Comparison of ENCODE assay signal across 8 mouse cellular contexts in genomic region chr11:119547183-119547921, GRCm38 (mm10). TPM values are rescaled to one million over a fixed set of nuclear protein-coding genes. Genes with fewer than 3 reads are reported as not detected.
DNase-seq lines count a peak whose midpoint lies in the region; ATAC-seq and TF ChIP-seq lines count a peak whose summit lies in the region.

Gene Nptx1 (minus strand): TSS chr11:119547753.

- H3K79me2 ChIP-seq in C2C12 (ENCODE audit: control insufficient read depth, insufficient read depth), result peaks cover 24% of the 10 kb centered on the region

- ATAC-seq in erythroblast, adult 5-6 weeks (replicated peaks; ENCODE audit: low FRiP score, poor library complexity, severe bottlenecking), result no peak
- ATAC-seq in heart, embryonic 14.5 days (ENCODE audit: insufficient number of reproducible peaks, insufficient read depth, low FRiP score, low read depth), result no peak
- peak; percentile 64; the same call in 1 of the 2 replicates for ATAC-seq in midbrain, embryonic 14.5 days (ENCODE audit: low FRiP score, low TSS enrichment)

- peaks cover 10% of the 10 kb centered on the region; the same call in 1 of the 2 replicates for H3K9me3 ChIP-seq in erythroblast, embryonic 14.5 days (ENCODE audit: control insufficient read depth, low read length)
- no peaks in the 10 kb centered on the region for H3K9me3 ChIP-seq in heart, embryonic 14.5 days (ENCODE audit: control insufficient read depth, low read length)
- H3K9me3 ChIP-seq in midbrain, embryonic 14.5 days (ENCODE audit: control insufficient read depth, low read length), result no peaks in the 10 kb centered on the region

- no peak within 1 kb of the TSS for H3K27ac ChIP-seq in heart, embryonic 14.5 days (replicated peaks in 1 of 2; ENCODE audit: control insufficient read depth in 1 of 2, insufficient read depth in 1 of 2, low read depth in 2 of 2, low read length in 2 of 2)
- H3K27ac ChIP-seq in midbrain, embryonic 14.5 days (replicated peaks; ENCODE audit: low read depth, low read length), result peak within 1 kb of the TSS; percentile 64

- H3K4me3 ChIP-seq in erythroblast, embryonic 14.5 days (replicated peaks), result peak within 1 kb of the TSS; percentile 9
- H3K4me3 ChIP-seq in C2C12 (ENCODE audit: insufficient read depth, poor library complexity, severe bottlenecking), result peak within 1 kb of the TSS; percentile 43
- peak within 1 kb of the TSS; percentile 51 to 57 for H3K4me3 ChIP-seq in heart, embryonic 14.5 days (ENCODE audit: control insufficient read depth in 1 of 2, insufficient read depth in 1 of 2, low read depth in 1 of 2, low read length in 2 of 2)
- peak within 1 kb of the TSS; percentile 67 for H3K4me3 ChIP-seq in midbrain, embryonic 14.5 days (replicated peaks; ENCODE audit: low read depth, low read length)

- no peak for TF ChIP-seq CTCF in C2C12 (IDR thresholded peaks at IDR 0.05; ENCODE audit: control insufficient read depth, insufficient read depth, insufficient read length)

- H3K79me3 ChIP-seq in C2C12 (ENCODE audit: low read depth), result peaks cover 1% of the 10 kb centered on the region

- peak within 1 kb of the TSS; percentile 87 for H3K4me2 ChIP-seq in heart, embryonic 14.5 days (ENCODE audit: low read length)
- H3K4me2 ChIP-seq in midbrain, embryonic 14.5 days (ENCODE audit: low read length), result peak within 1 kb of the TSS; percentile 98

- peaks cover 95% of the 10 kb centered on the region for H3K27me3 ChIP-seq in erythroblast, embryonic 14.5 days (ENCODE audit: control insufficient read depth)
- peaks cover 7% of the 10 kb centered on the region for H3K27me3 ChIP-seq in C2C12 (ENCODE audit: control insufficient read depth, insufficient read depth, insufficient read length)
- H3K27me3 ChIP-seq in heart, embryonic 14.5 days (ENCODE audit: control insufficient read depth, insufficient read depth, low read length), result peaks cover 96% of the 10 kb centered on the region
- H3K27me3 ChIP-seq in midbrain, embryonic 14.5 days (ENCODE audit: control insufficient read depth, insufficient read depth, low read length), result peaks cover 35% of the 10 kb centered on the region

- H3ac ChIP-seq in C2C12 (ENCODE audit: control insufficient read depth, insufficient read length, low read depth), result peak within 1 kb of the TSS; percentile 49

- H3K9ac ChIP-seq in heart, embryonic 14.5 days (ENCODE audit: low read length), result peak within 1 kb of the TSS; percentile 59
- peak within 1 kb of the TSS; percentile 72 for H3K9ac ChIP-seq in midbrain, embryonic 14.5 days (replicated peaks; ENCODE audit: low read length)

- peak; percentile 80 for DNase-seq in cerebellum, adult 9-10 months
- DNase-seq in layer of hippocampus, postnatal 36 days, result peak; percentile 82 to 85
- peak; percentile 88 for DNase-seq in midbrain, embryonic 14.5 days
- DNase-seq in ovary, adult 18-20 months (ENCODE audit: low spot score), result no peak

- no peaks in the 10 kb centered on the region for H3K36me3 ChIP-seq in erythroblast, embryonic 14.5 days (ENCODE audit: control insufficient read depth)
- H3K36me3 ChIP-seq in C2C12 (ENCODE audit: control insufficient read depth, insufficient read depth), result no peaks in the 10 kb centered on the region
- no peaks in the 10 kb centered on the region for H3K36me3 ChIP-seq in heart, embryonic 14.5 days (ENCODE audit: control insufficient read depth, insufficient read depth, low read length)
- H3K36me3 ChIP-seq in midbrain, embryonic 14.5 days (ENCODE audit: control insufficient read depth, insufficient read depth, low read length), result no peaks in the 10 kb centered on the region

- WGBS in heart, embryonic 14.5 days, result 0% methylated on average over 85 of the region's 90 CpGs
- under 1% methylated on average over 89 of the region's 90 CpGs for WGBS in midbrain, embryonic 14.5 days

- H3K4me1 ChIP-seq in erythroblast, embryonic 14.5 days (ENCODE audit: control insufficient read depth), result no peaks in the 10 kb centered on the region; the same call in 1 of the 2 replicates
- H3K4me1 ChIP-seq in heart, embryonic 14.5 days (ENCODE audit: control insufficient read depth in 2 of 2, insufficient read depth in 2 of 2, low read length in 2 of 2), result peaks cover 14 to 36% of the 10 kb centered on the region in 2 experiments; a peak in 3 of 4 replicates
- H3K4me1 ChIP-seq in midbrain, embryonic 14.5 days (ENCODE audit: control insufficient read depth, insufficient read depth, low read length), result peaks cover 39% of the 10 kb centered on the region

TF ChIP-seq in C2C12, 6 proteins besides CTCF, POLR2A, EP300 and RAD21:
- TF ChIP-seq MYOD1 (IDR thresholded peaks at IDR 0.05; ENCODE audit: control insufficient read depth, insufficient read length, low read depth) (no peak), USF1 (IDR thresholded peaks at IDR 0.05; ENCODE audit: low read depth) (no peak), CEBPB (IDR thresholded peaks at IDR 0.05; ENCODE audit: low read depth) (no peak), FOSL1 (IDR thresholded peaks at IDR 0.05; ENCODE audit: insufficient read depth, low read length, poor library complexity, severe bottlenecking) (no peak), MAX (IDR thresholded peaks at IDR 0.05) (no peak), MYOG (IDR thresholded peaks at IDR 0.05; ENCODE audit: control insufficient read depth, extremely low read depth, insufficient read length) (no peak)

RNA-seq across cellular contexts. Expression of gene Nptx1, which starts in this region (rescaled TPM):
- not detected in 2 replicates for polyA plus RNA-seq in erythroblast, embryonic 14.5 days (2012)
- not detected in 2 replicates for total RNA-seq in erythroblast, adult 5-6 weeks (2015; ENCODE audit: low replicate concordance)
- total RNA-seq in erythroblast, adult 5-6 weeks (2017; ENCODE audit: low replicate concordance), result not detected in 2 replicates
- polyA plus RNA-seq in C2C12 (2012; fragmentation: generic; extraction: Trizol), result 30.2 TPM
- polyA plus RNA-seq in heart, embryonic 14.5 days (2014; fragmentation: Nextera tagmentation; extraction: Ambion mirVana), result 0.81 and 0.89 TPM in 2 replicates
- 100 to 1,000 TPM; 452 to 470 TPM for total RNA-seq in layer of hippocampus, postnatal 36 days (2021)
- 10.1 and 11.3 TPM in 2 replicates for polyA plus RNA-seq in midbrain, embryonic 14.5 days (2014; fragmentation: Nextera tagmentation; extraction: Ambion mirVana)

Comparison
In these comparisons a context has a peak if more than half of its experiments do, and no peak if none do; other contexts are left out.
1. RNA of gene Nptx1 (total RNA-seq): 452 to 470 TPM in layer of hippocampus, postnatal 36 days; not detected in erythroblast, adult 5-6 weeks; every median in the first group is over 100 times any median in the second.
2. H3K4me3 ChIP-seq: peak in every context shown above with its lines; median percentile 67 in midbrain, embryonic 14.5 days; 54 in heart, embryonic 14.5 days; 43 in C2C12; 9 in erythroblast, embryonic 14.5 days.